Mouse (Mus musculus): ENCODE measurements around the gene Dolk.

DNA sequence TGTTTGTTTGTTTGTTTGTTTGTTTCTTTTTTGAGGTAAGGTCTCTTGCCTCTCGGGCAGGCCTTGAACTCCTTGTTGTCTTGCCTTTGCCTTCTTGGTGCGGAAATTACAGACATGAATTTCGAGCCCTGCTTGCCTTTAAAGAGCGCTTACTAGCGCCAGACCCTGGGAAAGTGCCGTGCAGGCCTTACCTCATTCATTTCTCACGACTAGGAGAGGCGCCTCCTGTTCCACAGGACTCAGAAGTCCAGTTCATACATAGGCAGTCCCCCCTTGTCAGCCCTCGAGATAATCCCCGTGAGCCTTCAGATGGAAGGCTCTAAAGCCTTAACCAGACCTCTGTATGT, 866 bp upstream of the Dolk start:
- TF ChIP-seq CTCF (IDR thresholded peaks at IDR 0.05; ENCODE audit: control insufficient read depth, insufficient read depth, insufficient replicate concordance, low read depth, low read length): no peak
- TF ChIP-seq POLR2A (IDR thresholded peaks at IDR 0.05; ENCODE audit: control insufficient read depth, low read depth, low read length): no peak

All from testis, adult 2 months (tissue).